Mouse (Mus musculus) urinary bladder, postnatal 25 days (tissue): ENCODE measurements around the gene Cntrl.
A peak's percentile ranks its signal among the peaks of the same experiment; 100 is the strongest.

Experiments
- DNase-seq: peaks from one replicate; pipeline ENCODE4 v3.0.0; 2022; ENCODE audit warnings: low spot score

Cntrl gene

DNA sequence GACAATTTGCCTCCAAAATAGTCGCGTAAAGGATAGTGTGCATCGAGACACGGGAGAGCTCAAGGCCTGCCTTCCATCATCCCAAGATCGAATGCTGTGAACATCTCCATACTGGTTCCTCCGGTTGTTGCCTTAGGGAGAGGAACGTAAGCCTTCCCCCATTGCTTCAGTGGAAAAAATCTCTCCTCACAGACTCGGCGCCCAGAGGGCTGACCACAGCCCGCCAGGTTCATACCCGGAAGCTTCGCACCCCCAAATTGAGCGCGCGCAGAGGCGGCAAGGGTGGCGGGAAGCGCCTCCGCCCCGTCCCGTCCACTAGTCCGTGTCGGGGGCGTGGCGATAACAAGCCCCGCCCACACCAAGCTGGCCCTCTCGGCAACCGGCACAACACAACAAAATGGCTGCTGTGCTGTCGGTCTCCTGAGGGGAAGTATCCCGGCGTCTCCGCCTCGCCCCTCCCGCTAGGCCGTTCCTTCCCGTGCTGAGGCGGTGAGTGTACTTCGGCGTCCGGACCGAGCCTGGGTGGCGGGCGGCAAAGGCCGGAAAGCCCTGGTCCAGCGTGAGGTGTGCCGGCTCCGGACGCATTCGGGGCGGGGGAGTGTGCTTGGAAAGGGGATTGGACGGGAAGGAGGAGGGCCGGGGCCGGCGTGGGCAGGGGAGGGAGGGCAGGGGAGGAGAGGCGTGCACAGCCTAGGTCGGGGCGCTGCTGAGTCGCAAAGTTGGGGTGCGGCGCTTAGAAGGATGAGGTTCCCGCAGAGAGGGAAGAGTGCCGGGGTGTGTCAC is at the start of gene Cntrl:
Gene Cntrl (plus strand): TSS at position 352 of the 783 bp plus-strand sequence.
- peak; percentile 94 for DNase-seq

DNA sequence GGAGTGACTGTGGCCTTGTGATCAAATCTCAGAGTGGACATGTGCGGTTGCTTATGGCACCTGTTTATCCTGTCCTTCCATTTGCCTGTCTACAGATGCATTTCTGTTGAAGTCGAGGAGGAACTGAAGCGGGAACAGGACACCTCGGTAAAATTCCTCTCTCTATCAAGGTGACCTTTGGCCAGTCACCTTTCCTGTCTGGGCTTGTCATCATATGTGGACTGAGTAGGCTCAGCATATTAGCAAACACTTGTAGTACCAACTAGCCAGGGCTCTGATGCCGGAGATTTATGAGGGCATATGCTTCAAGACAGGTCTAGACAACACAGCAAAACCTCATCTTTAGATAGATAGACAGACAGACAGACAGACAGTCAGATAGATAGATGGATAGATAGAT is 49.0 kb upstream of the Cntrl start:
- DNase-seq: no peak

DNA sequence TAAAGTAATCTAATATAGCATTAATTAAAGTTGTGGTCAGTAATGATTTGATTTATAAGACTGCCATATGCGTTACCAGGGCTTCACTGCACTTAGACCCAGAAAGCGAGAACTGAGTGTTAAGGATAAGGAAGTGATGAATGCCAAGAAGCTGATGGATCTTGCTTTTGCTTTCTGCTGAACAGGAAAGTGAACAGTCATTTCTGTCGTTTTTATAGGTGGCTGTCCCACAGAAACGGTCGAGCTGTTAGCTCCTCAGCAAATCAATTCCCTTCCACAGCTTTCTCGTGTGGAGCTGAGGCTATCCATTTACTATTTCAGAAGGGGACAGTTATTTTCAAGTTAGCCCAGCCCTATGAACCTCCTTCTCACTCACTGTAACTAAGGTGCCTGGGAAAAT is 48.4 kb upstream of the Cntrl start:
- DNase-seq: no peak

- DNase-seq: no peak
Observed at GRCm38 (mm10) chr2:35061338-35061737, 48.0 kb upstream of the Cntrl start, which contains the start of gene Hc. TSS of gene Hc (minus strand) at chr2:35061438.

GRCm38 (mm10) chr2:35063333-35064030 is 45.8 kb upstream of the Cntrl start:
- DNase-seq: no peak

DNA sequence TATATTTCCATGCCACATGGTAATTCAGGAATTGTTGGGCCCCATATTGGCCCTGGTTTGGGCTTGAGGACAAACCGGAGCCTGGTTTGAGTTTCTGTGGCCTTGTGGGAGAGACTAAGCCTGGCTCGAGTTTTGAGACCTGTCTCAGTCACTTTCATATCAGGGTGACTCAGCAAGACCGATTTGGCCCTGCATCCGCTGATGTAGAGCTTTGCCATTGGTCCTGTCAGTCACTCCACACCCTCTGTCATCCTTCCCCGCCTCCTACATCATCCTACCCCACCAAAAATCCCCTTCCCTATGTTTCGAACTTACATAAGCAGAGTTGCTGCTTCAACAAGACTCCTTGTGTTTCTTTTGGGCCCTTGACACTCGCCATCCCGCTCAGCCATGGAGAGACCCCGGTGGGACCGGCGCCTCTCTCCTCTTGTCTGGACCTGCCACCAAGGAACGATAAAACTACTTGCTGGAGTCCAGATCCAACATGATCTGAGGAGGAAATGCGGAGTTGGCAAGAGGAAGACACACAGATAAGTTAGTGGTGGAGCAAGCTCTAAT is 42.7 kb upstream of the Cntrl start:
- no peak for DNase-seq

DNA sequence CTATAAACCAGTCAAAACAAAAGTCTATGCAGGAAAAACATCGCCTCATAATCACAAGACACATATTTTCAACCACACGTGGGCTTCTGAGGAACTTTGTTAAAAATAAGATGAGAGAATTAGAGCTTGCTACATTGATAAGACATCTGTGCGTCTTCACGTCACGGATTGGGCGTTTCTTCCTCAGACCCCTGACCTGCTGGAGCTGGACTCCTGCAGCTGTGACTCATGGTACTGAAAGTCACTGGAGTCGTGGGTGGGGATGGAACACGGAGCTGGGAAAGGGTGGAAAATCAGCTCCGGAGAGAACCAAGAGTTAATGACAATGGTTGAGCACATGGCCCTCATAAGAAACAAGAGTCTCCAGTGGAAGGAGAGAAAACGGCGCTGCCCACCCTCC is 42.2 kb upstream of the Cntrl start:
- DNase-seq: no peak

GRCm38 (mm10) chr2:35069124-35069523 is 40.2 kb upstream of the Cntrl start:
- no peak for DNase-seq

DNA sequence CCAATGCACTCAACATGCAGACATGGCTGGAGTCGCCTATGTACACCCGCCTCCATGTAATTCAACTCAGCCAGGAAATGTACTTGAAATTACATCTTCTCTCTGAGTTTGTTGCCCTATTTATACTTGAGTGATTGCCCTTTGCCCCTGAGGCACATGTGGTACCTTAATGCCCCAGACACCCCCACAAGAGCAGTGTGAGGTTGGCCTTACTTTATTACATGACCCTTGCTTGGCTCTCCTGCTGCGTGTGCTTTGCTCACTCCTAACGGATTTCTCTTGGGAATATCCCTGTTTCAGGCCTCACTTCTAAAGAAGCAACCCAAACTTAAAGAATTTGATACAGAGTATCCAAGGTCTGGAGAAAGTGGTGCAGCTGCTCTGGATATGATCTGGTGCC is 39.0 kb upstream of the Cntrl start:
- DNase-seq: no peak

- DNase-seq: no peak
Observed at GRCm38 (mm10) chr2:35072547-35072946, 36.7 kb upstream of the Cntrl start.

- DNase-seq: no peak
Observed at GRCm38 (mm10) chr2:35074328-35074727, 35.0 kb upstream of the Cntrl start.

DNA sequence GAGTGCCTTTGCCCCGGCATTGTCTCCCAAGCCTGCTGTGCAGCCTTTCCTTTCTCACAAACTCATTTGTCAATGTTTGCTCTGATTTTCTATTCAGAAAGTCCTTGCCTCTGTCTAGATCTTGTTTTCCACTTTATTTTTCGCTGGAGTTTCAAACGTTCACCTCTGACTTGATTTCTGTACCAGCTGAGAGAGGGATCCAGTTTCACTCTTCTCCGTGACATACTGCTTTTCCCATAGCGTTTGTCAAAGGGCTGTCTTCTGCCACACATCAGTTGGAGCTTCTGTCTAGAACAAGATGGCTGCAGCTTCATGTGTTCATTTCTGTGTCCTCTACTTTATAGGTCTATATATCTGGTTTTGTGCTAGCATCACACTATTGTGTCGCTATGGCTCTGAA is 30.1 kb upstream of the Cntrl start:
- DNase-seq: no peak

DNA sequence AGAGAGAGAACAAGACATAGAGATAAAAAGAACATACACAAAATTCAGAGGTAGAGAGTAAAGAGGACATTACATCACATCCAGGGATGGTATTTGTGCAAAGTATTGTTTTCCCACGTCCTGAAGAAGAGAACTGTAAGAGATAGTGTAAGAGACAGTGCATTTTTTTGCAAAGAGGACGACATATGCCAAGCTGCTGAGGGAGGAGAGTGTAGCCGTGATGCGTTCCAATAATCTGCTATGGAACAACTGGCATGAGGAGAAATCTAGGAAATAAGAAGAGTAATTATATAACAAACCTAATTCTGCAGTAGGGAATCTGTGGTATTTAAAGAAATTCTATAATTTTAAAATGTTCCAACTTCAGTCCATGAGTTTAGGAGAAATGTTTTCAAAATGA is 21.9 kb upstream of the Cntrl start:
- DNase-seq: no peak

DNA sequence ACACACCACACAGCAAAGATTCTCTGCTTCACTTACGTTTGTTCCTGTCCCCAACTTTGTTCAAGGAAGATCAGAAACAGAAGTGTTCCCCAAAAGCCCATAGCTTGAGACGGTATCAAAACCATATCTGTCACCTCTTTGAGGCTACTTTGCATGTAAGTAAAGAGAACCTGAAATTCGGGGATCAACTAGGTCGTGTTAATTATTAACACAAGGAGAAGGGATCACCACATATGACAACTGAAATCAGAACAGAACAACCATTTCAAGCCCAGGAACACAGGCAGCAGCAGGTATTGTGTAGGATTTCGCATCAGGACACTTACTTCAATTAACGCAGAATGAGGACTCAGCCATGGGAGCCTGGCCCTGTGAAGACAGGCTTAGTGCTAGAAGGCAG is 8.8 kb upstream of the Cntrl start:
- DNase-seq: no peak

- no peak for DNase-seq
Observed at GRCm38 (mm10) chr2:35101443-35101842, 7.8 kb upstream of the Cntrl start, which contains the start of gene AI182371. TSS of gene AI182371 (minus strand) at chr2:35101543.

GRCm38 (mm10) chr2:35102777-35103176 is 6.5 kb upstream of the Cntrl start:
- DNase-seq: no peak

- no peak for DNase-seq
Observed at GRCm38 (mm10) chr2:35103558-35103957, 5.7 kb upstream of the Cntrl start.

DNA sequence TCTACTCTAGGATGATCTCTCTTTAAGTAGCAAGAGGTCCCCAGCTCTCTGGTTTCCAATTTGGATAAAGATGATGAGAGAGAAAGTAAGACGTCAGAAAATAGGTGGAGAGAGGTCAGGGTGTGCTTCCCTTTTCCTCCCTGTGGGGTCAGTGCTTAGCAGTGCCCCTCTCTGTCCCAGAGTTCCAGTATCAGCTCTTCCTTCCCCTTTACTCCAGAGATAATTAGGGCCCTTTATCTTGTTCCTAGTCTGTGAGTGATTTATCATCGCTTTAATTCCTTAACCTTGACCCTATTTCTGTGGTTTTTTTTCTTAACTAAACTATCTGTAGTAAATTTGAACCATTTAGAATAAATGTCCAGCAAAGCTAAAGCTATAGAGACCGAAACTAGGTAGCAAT is 4.4 kb upstream of the Cntrl start:
- DNase-seq: no peak

DNA sequence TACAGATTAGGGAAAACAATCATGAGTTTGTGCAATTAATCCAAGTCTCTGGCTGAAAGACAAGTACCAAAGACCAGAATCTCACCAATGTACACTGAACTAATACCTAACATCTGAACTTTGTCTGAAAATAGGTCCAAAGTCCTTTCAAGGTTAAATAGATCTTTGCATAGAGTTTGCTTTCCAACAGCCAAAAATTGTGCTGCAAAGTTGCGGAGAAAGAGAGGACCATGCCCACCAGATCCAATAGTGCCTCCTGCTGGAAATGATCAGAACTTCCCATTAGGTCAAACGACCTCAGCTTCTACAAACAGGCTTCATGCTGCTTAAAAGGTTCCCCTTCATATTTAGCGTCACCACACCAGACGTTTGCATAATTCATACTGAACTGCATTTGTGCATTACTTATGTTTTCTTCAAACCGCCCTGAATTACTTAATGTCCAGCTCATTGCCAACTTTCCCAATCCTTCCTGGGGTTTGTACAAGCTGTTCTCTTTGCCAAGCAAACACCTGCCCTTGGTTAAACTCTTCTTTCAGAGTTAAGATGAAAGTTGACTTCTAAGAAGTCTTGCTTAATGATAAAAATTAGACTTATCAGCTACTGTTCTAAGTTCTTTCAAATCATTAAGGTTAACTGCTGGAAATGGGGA is 1.2 kb upstream of the Cntrl start:
- DNase-seq: no peak

DNA sequence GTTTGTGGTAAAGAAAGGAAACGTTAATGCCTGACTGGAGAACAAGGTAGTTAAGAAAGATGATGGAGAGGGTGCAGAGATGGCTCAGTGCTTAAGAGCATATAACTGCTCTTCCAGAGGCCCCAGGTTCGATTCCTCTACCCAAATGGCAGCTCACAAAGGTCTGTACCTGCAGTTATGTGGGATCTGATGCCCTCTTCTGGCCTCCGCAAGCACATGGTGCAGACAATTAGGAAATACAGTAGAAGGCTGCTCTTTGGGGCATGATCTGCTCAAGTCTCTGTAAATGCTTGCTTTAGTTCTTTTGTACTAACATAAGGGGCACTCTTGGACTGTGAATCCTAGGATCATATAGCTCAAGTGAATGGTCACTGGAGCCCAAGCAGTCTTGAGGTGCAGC is 580 bp upstream of the Cntrl start:
- peak; percentile 8 for DNase-seq

- DNase-seq: no peak
Observed at GRCm38 (mm10) chr2:35109924-35110304, 622 bp downstream of the Cntrl start.

DNA sequence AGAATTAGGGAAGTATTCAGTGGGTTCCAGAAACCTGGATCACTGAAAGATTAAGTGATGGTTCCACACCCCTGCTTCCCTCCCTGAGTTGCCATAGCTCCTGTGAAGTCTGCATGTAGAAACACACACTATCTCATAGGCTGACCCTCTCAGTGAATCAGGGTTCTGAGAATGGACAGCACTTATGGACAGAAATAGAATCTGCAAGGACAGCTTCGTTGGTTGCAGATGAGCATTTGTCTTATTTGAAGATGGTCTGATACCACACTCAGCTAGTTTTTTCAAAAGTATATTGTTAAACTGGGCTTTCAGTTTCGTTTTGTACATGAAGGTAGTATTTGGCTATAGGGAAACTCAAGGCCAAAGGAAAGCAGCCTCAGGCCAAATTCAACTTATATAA is 1.2 kb downstream of the Cntrl start:
- no peak for DNase-seq

- DNase-seq: no peak
Observed at GRCm38 (mm10) chr2:35124716-35125115, 15.4 kb downstream of the Cntrl start.
